In genomic region chr9:57900478-57900877, GRCm38 (mm10) we compare ENCODE assay signal across 1 mouse cellular context.
TF ChIP-seq lines count a peak whose summit lies in the region.

No protein-coding gene starts in this region.

TF ChIP-seq in CH12.LX, 34 proteins besides CTCF, POLR2A, EP300 and RAD21 (continued from another document):
- peak; percentile 23; the same call in 1 of the 2 replicates for TF ChIP-seq USF2 (conservative IDR thresholded peaks at IDR 0.05; ENCODE audit: low read depth, low read length)
